Mouse (Mus musculus) cerebellum, adult 2 months (tissue): Measurements from ENCODE around the gene Hoxb3.

Source experiments
- CTCF ChIP-seq: fragments of 200-500 bp; IDR thresholded peaks from 2 replicates; pipeline ENCODE4 v1.5.1; 2011; ENCODE audit warnings: low read depth, mild to moderate bottlenecking, control low read depth, low read length, moderate library complexity, borderline replicate concordance; ENCODE audit not compliant: insufficient read depth
- POLR2A ChIP-seq: fragments of 200-500 bp; IDR thresholded peaks from 2 replicates; pipeline ENCODE4 v1.6.1; 2011; ENCODE audit warnings: low read length, control low read depth, borderline replicate concordance; ENCODE audit not compliant: insufficient read depth

DNA sequence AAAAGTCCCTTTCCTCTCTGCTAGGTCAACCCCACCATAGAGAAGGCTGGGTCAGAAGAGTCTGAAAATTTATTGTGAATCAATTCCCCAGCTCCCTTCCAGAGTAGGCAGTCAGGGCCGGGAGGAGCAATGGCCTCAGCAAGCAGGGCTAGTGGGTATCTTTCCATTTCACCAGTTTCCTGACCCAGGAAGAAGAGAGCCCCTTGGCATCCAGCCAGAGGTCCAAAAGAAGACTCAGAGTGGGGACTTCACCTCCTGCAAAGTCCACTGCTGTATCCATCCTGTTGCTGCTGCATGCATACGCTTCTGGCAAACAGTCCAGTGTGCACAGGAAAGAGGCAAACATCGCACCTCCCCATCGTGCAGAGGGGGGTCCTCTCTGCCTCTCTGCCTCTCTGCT, 47.2 kb upstream of the Hoxb3 start:
- TF ChIP-seq POLR2A (no peak), CTCF (no peak)
